Mouse (Mus musculus): ENCODE measurements around the gene Utp15.

- TF ChIP-seq CTCF (conservative IDR thresholded peaks at IDR 0.05; ENCODE audit: insufficient read depth, insufficient read length, low read depth, low read length) (peak; percentile 75), POLR2A (IDR thresholded peaks at IDR 0.05; ENCODE audit: low read depth, low read length) (no peak)
Measured at GRCm38 (mm10) chr13:98222848-98223247, 40.0 kb downstream of the Utp15 start.
